Mouse (Mus musculus): ENCODE data around the gene Prss46. TPM values are rescaled to one million over a fixed set of nuclear protein-coding genes. Genes with fewer than 3 reads are reported as not detected.
A peak's percentile ranks its signal among the peaks of the same experiment; 100 is the strongest.

Gene Prss46
- total RNA-seq, 2 experiments from 2014 or later, result not detected

- DNase-seq (ENCODE audit: extremely low spot score in 1 of 2, low spot score in 2 of 2), result peak in 1 of 2 experiments; percentile 29
- intact Hi-C loops (cut with DNase I), result no loop called here
Measured at GRCm38 (mm10) chr9:110890026-110890783, 45.9 kb downstream of the Prss46 start.

DNA sequence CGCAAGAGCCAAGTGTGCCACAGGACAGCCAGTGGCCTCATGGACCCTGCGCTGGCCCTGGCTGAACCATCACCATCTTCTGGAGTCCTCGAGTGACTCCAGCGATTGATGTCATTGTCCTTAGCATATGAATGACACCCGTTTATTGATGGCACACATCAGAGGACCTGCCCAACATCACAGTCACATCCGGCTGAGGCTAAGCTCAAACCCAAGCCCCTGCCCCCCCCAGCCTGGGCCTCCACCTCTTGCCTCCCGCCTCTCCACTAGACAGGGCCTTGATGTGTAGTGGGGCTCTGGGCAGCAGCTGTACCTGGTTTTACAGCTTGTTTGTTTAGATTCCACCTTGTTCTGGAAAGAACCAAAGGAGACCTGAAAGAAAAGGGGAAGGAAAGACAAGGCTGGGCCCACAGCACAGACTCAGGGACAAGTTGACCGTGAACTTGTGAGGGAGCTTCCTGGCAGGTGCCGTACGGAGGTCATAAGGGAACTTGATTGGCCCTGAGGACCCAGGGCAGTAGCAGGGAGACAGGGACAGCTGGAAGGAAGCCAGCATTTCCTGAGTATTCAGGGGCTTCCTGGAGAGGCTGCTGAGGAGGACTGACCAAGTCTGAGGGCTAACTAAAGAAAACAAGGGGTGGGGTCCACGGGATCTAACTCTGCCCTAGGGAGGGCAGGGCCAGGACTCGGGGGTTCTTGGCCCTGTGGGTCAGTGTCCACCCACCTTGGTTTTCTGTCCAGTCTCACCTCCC lies 46.9 kb downstream of the Prss46 start:
- intact Hi-C loops (cut with DNase I), result no loop called here
- DNase-seq (ENCODE audit: extremely low spot score in 1 of 2, low spot score in 2 of 2), result peak in 1 of 2 experiments; percentile 29

- intact Hi-C loops (cut with DNase I), result no loop called here
Measured at GRCm38 (mm10) chr9:110892552-110892951, 48.2 kb downstream of the Prss46 start.

DNA sequence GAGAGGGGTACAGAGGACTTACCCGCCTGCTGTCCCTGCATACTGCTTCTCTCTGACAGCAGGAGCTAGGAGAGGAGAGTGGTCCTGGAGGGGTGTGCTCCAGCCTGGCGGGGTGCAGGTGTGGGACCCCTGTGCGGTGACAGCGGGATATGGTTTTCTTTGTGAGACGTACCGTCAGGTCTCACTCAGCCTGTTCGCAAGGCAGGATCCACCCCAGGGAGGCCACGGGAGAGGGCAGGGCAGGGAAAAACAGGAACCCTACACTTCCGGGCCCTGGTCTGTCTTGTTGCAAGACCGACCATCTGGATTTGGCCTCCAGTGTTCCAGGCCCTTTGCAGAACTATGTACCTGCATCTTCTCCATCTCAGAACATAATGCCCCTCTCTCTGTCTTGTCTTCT lies 49.1 kb downstream of the Prss46 start:
- intact Hi-C loops (cut with DNase I), result no loop called here
- DNase-seq (ENCODE audit: extremely low spot score in 1 of 2, low spot score in 2 of 2), result peak in 1 of 2 experiments; percentile 30

More at GRCm38 (mm10) chr9:110892552-110892951, 48.2 kb downstream of the Prss46 start:
- DNase-seq (ENCODE audit: extremely low spot score in 1 of 2, low spot score in 2 of 2), result no peak

- no peak for DNase-seq (ENCODE audit: extremely low spot score in 1 of 2, low spot score in 2 of 2)
- intact Hi-C loops (cut with DNase I), result no loop called here
Measured at GRCm38 (mm10) chr9:110895507-110895906, 51.2 kb downstream of the Prss46 start.

DNA sequence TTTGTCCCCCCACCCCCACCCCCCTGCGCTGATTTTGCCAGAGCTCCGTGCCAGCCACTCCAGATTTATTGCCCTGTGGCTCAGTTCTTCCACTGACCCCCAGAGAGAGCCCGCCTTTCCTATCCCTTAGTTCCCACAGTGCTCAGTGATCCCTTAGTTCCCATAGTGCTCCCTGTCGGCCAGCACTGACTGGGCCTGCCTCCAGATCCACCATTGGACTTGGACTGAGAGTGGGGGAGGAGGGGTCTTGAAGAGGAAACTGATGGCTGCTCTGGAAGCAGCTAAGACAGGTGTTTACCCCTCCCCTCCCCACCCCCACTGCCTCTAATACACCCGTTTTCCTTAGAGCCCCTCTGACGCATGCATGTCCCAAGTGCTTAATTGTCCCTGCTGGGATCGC lies 51.7 kb downstream of the Prss46 start:
- no peak for DNase-seq (ENCODE audit: extremely low spot score in 1 of 2, low spot score in 2 of 2)
- intact Hi-C loops (cut with DNase I), result no loop called here

DNA sequence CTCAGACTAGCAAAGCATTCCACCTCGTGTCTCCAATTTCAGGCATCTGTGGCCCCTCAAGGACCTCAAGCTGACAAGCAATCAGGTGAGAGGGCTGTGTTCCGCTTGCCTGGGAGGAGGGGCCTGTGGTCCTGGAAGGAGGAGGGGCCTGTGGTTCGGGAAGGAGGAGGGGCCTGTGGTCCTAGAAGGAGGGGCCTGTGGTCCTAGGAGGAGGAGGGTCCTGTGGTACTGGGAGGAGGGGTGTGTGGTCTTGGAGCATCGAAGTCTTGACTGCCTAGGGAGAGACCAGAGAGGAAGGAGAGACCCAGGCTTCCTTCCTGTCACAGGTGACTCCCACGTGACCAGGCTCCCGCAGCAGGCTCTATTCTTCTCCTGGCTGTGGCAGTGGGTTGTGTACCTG lies 52.3 kb downstream of the Prss46 start:
- no peak for DNase-seq (ENCODE audit: extremely low spot score in 1 of 2, low spot score in 2 of 2)
- intact Hi-C loops (cut with DNase I), result no loop called here

GRCm38 (mm10) chr9:110899451-110900008 lies 55.2 kb downstream of the Prss46 start:
- no peak for DNase-seq (ENCODE audit: extremely low spot score in 1 of 2, low spot score in 2 of 2)
- intact Hi-C loops (cut with DNase I), result no loop called here

GRCm38 (mm10) chr9:110901204-110901603 lies 56.9 kb downstream of the Prss46 start:
- no peak for DNase-seq (ENCODE audit: extremely low spot score in 1 of 2, low spot score in 2 of 2)
- intact Hi-C loops (cut with DNase I), result no loop called here

DNA sequence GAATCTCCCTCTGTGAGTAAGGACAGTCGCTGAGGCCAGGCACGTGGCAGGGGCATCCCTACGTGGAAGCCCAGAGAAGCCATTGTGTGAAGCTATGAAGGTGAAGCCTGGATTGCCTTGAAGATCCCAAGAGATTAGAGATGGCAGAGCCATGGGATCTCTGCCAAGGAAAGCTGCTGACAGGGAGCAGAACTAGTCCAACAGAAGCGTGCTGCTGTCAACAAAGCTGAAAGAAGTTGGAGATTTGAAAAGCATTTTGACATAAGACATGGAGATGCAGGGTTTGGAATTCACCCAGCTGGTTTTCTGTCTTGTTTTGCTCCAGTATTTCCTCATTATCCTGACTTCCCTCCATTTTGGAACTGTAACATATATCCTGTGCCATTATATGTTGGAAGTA lies 58.0 kb downstream of the Prss46 start:
- intact Hi-C loops (cut with DNase I), result no loop called here
- DNase-seq (ENCODE audit: extremely low spot score in 1 of 2, low spot score in 2 of 2), result peak in 1 of 2 experiments; percentile 12

Other genes starting within 250 kb of the Prss46 start
- 1 to 10 TPM; 1.0 to 2.0 TPM for gene Nradd, start 220.1 kb upstream of the Prss46 start, total RNA-seq (2021)
- gene Nbeal2, start 190.3 kb upstream of the Prss46 start, total RNA-seq (2021), result 10 to 100 TPM; 12.6 to 12.7 TPM
- gene Ccdc12, start 188.0 kb upstream of the Prss46 start, total RNA-seq (2021), result 10 to 100 TPM; 43.6 to 44.0 TPM
- gene Myl3, start 102.6 kb upstream of the Prss46 start, total RNA-seq (2021), result under 1 TPM; 0.39 to 0.56 TPM
- gene Pth1r, start 97.4 kb upstream of the Prss46 start, total RNA-seq (2021), result 1 to 10 TPM; 9.1 to 9.3 TPM
- not detected for gene Prss42, start 46.3 kb upstream of the Prss46 start, total RNA-seq (2021)
- not detected for gene Prss44, start 30.5 kb upstream of the Prss46 start, total RNA-seq (2021)
- gene Prss43, start 17.8 kb upstream of the Prss46 start, total RNA-seq (2021), result under 1 TPM; 0.14 to 0.28 TPM
- under 1 TPM; 0.28 to 0.79 TPM for gene Prss45, start 9.9 kb upstream of the Prss46 start, total RNA-seq (2021)
- gene Prss50, start 13.5 kb downstream of the Prss46 start, total RNA-seq (2021), result under 1 TPM in 1 of 2 experiments, not detected in 1; 0.58 TPM
- gene Als2cl, start 35.4 kb downstream of the Prss46 start, total RNA-seq (2021), result 1 to 10 TPM; 7.8 to 8.4 TPM
- gene Tmie, start 35.6 kb downstream of the Prss46 start, total RNA-seq (2021), result 1 to 10 TPM; 4.7 to 5.5 TPM
- gene Fam240a, start 72.4 kb downstream of the Prss46 start, total RNA-seq (2021), result not detected
- under 1 TPM in 1 of 2 experiments, not detected in 1; 0.39 TPM for gene Tdgf1, start 101.7 kb downstream of the Prss46 start, total RNA-seq (2021)
- 1 to 10 TPM in 1 of 2 experiments, under 1 TPM in 1; 0.92 to 1.6 TPM for gene Lrrc2, start 107.0 kb downstream of the Prss46 start, total RNA-seq (2021)
- under 1 TPM; 0.47 to 0.63 TPM for gene Rtp3, start 146.1 kb downstream of the Prss46 start, total RNA-seq (2021)
- under 1 TPM in 1 of 2 experiments, not detected in 1; 0.57 TPM for gene Ltf, start 174.8 kb downstream of the Prss46 start, total RNA-seq (2021)
- under 1 TPM; 0.85 to 0.86 TPM for gene Ccrl2, start 213.0 kb downstream of the Prss46 start, total RNA-seq (2021)

All from left cerebral cortex, postnatal 10 days (tissue).